Mouse (Mus musculus) stomach, embryonic 14.5 days (tissue): ENCODE measurements at regions not wholly inside any gene's neighbourhood (a gene's known extent, or its start where the extent isn't known, plus 50 kb on each side); places are given as distances from the start of the nearest gene placed in this dataset.

Experiments
- ATAC-seq: fragments of 200-750 bp; cut with Nextera tagmentation; 2 replicates; pipeline ENCODE4 v1.8.0; 2017; ENCODE audit warnings: low read depth, moderate TSS enrichment; ENCODE audit not compliant: insufficient number of reproducible peaks, insufficient read depth, low FRiP score
- H3K27ac ChIP-seq: fragments of 300-500 bp; sonication (generic); 2 replicates; pipeline ENCODE4 v1.5.1; 2014; ENCODE audit warnings: mild to moderate bottlenecking, low read length, moderate library complexity, mixed read lengths
- H3K27me3 ChIP-seq: fragments of 300-500 bp; sonication (generic); 2 replicates; pipeline ENCODE4 v1.6.1; 2014; ENCODE audit warnings: low read length, control low read depth, mixed read lengths; ENCODE audit not compliant: control insufficient read depth, insufficient read depth
- H3K36me3 ChIP-seq: fragments of 300-500 bp; sonication (generic); 2 replicates; pipeline ENCODE4 v1.6.1; 2014; ENCODE audit warnings: mild to moderate bottlenecking, control low read depth, low read length, moderate library complexity, mixed read lengths; ENCODE audit not compliant: control insufficient read depth, insufficient read depth
- H3K4me1 ChIP-seq: fragments of 300-500 bp; sonication (generic); 2 replicates; pipeline ENCODE4 v1.6.1; 2014; ENCODE audit warnings: low read length, control low read depth, mixed read lengths; ENCODE audit not compliant: control insufficient read depth, insufficient read depth
- H3K4me2 ChIP-seq: fragments of 300-500 bp; sonication (generic); replicated peaks from 2 replicates; pipeline ENCODE4 v1.6.1; 2014; ENCODE audit warnings: low read depth, low read length, control low read depth
- H3K4me3 ChIP-seq: fragments of 300-500 bp; sonication (generic); 2 replicates; pipeline ENCODE4 v1.5.1; 2014; ENCODE audit warnings: low read depth, low read length, control low read depth
- H3K9ac ChIP-seq: fragments of 300-500 bp; sonication (generic); replicated peaks from 2 replicates; pipeline ENCODE4 v1.6.1; 2014; ENCODE audit warnings: low read depth, mild to moderate bottlenecking, control low read depth, low read length, moderate library complexity, mixed read lengths
- H3K9me3 ChIP-seq: fragments of 300-500 bp; sonication (generic); 2 replicates; pipeline ENCODE4 v1.6.1; 2016; ENCODE audit warnings: low read depth, low read length, control low read depth; ENCODE audit not compliant: control insufficient read depth
- WGBS: fragments of 180-500 bp; shearing (Covaris S2); extraction: QIAGEN DNeasy Blood & Tissue Kit; methylation state at CpG from one replicate; pipeline ENCODE4 v1.1.7; 2014; 5-methylcytosine and 5-hydroxymethylcytosine counted together

GRCm38 (mm10) chr16:95776010-95776409, 74.1 kb downstream of the Ets2 start:
- Histone ChIP-seq H3K27ac (no peak overlapping the region), H3K9me3 (no peaks in the 10 kb centered on the region), H3K36me3 (no peaks in the 10 kb centered on the region), H3K4me3 (no peak overlapping the region), H3K4me2 (no peak overlapping the region), H3K27me3 (no peaks in the 10 kb centered on the region), H3K4me1 (no peaks in the 10 kb centered on the region), H3K9ac (no peak overlapping the region)
- no peak for ATAC-seq
- WGBS, result 88% methylated on average over 1 of the region's 1 CpGs

GRCm38 (mm10) chr16:95775361-95775760, 73.5 kb downstream of the Ets2 start:
- Histone ChIP-seq H3K4me1 (no peaks in the 10 kb centered on the region), H3K4me2 (no peak overlapping the region), H3K9ac (no peak overlapping the region), H3K36me3 (no peaks in the 10 kb centered on the region), H3K27ac (no peak overlapping the region), H3K27me3 (no peaks in the 10 kb centered on the region), H3K9me3 (no peaks in the 10 kb centered on the region), H3K4me3 (no peak overlapping the region)
- no peak for ATAC-seq
- WGBS, result 65% methylated on average over 5 of the region's 5 CpGs

- no peak overlapping the region for H3K9ac ChIP-seq
- peaks cover 9% of the 10 kb centered on the region; the same call in 1 of the 2 replicates for H3K4me1 ChIP-seq
- no peak overlapping the region for H3K4me2 ChIP-seq
- no peak overlapping the region for H3K27ac ChIP-seq
- H3K36me3 ChIP-seq, result no peaks in the 10 kb centered on the region
- 88% methylated on average over 3 of the region's 3 CpGs for WGBS
- no peak overlapping the region for H3K4me3 ChIP-seq
- H3K27me3 ChIP-seq, result no peaks in the 10 kb centered on the region
- no peak for ATAC-seq
- H3K9me3 ChIP-seq, result no peaks in the 10 kb centered on the region
Observed at GRCm38 (mm10) chr16:95773151-95773550, 71.3 kb downstream of the Ets2 start.
